Mouse (Mus musculus) liver, embryonic 13.5 days (tissue): ENCODE measurements around the gene Zfp12. TPM values are rescaled to one million over a fixed set of nuclear protein-coding genes. Genes with fewer than 3 reads are reported as not detected.

Experiments
- ATAC-seq: fragments of 200-750 bp; cut with Nextera tagmentation; 2 replicates; pipeline ENCODE4 v1.8.0; 2017; ENCODE audit warnings: low read depth, mild to moderate bottlenecking, moderate number of reproducible peaks, moderate library complexity
- DNase-seq: peaks from one replicate; pipeline ENCODE4 v3.0.0; 2022
- H3K27ac ChIP-seq: fragments of 300-500 bp; sonication (generic); 2 replicates; pipeline ENCODE4 v1.5.1; 2015; ENCODE audit warnings: moderate library complexity, mild to moderate bottlenecking, inconsistent platforms
- H3K27me3 ChIP-seq: fragments of 300-500 bp; sonication (generic); 2 replicates; pipeline ENCODE4 v1.6.1; 2015; ENCODE audit warnings: mild to moderate bottlenecking, inconsistent platforms
- H3K36me3 ChIP-seq: fragments of 300-500 bp; sonication (generic); 2 replicates; pipeline ENCODE4 v1.6.1; 2015; ENCODE audit warnings: mild to moderate bottlenecking, inconsistent platforms
- H3K4me1 ChIP-seq: fragments of 300-500 bp; sonication (generic); replicated peaks from 2 replicates; pipeline ENCODE4 v1.6.1; 2015; ENCODE audit warnings: inconsistent platforms
- H3K4me2 ChIP-seq: fragments of 300-500 bp; sonication (generic); 2 replicates; pipeline ENCODE4 v1.6.1; 2015; ENCODE audit warnings: inconsistent platforms, mild to moderate bottlenecking, moderate library complexity
- H3K4me3 ChIP-seq: fragments of 300-500 bp; sonication (generic); replicated peaks from 2 replicates; pipeline ENCODE4 v1.5.1; 2015; ENCODE audit warnings: mild to moderate bottlenecking, inconsistent platforms
- H3K9ac ChIP-seq: fragments of 300-500 bp; sonication (generic); 2 replicates; pipeline ENCODE4 v1.6.1; 2015; ENCODE audit warnings: mild to moderate bottlenecking, inconsistent platforms
- H3K9me3 ChIP-seq: fragments of 300-500 bp; sonication (generic); replicated peaks from 2 replicates; pipeline ENCODE4 v1.6.1; 2016; ENCODE audit warnings: inconsistent platforms
- WGBS: fragments of 180-500 bp; shearing (Covaris S2); methylation state at CpG from one replicate; pipeline ENCODE4 v1.1.7; 2015; ENCODE audit not compliant: insufficient replicate concordance; 5-methylcytosine and 5-hydroxymethylcytosine counted together
- polyA plus RNA-seq: library from polyadenylated mRNA; unstranded; fragments of >200 nt; fragmentation: Nextera tagmentation; extraction: Ambion mirVana; gene quantifications from 2 replicates; pipeline ENCODE4 v1.2.1, GENCODE M21; 2015

Gene Zfp12
- polyA plus RNA-seq, 1 experiment from 2014 or later = 2.2 TPM

DNA sequence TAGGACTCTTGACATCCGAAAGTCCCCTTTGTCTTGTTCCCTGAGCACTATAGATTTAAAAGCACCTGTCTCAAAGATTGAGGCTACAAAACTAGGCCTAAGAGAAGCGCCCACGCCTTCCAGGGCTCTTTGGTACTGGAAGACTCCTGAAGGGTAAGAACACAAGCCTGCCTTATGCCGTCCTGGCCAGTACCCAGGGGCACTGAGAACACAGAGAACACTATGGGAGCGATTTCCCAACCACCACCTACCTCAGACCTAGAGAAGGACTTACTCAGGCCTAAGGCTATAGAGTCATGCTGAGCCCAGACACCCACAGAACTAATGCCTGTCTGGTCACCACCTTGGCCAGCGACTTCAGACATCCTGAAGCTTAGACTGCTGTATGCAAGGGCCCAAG lies 31.8 kb downstream of the Zfp12 start:
- H3K27me3 ChIP-seq = peaks cover 27% of the 10 kb centered on the region
- 64% methylated on average over 6 of the region's 6 CpGs for whole genome bisulfite sequencing
- no peak for DNase-seq
- ATAC-seq = no peak
- H3K9me3 ChIP-seq = no peaks in the 10 kb centered on the region
- no peak overlapping the region for H3K4me3 ChIP-seq
- H3K4me1 ChIP-seq = peaks cover 17% of the 10 kb centered on the region
- no peak overlapping the region for H3K27ac ChIP-seq
- H3K4me2 ChIP-seq = no peak overlapping the region
- H3K9ac ChIP-seq = no peak overlapping the region
- no peaks in the 10 kb centered on the region for H3K36me3 ChIP-seq

DNA sequence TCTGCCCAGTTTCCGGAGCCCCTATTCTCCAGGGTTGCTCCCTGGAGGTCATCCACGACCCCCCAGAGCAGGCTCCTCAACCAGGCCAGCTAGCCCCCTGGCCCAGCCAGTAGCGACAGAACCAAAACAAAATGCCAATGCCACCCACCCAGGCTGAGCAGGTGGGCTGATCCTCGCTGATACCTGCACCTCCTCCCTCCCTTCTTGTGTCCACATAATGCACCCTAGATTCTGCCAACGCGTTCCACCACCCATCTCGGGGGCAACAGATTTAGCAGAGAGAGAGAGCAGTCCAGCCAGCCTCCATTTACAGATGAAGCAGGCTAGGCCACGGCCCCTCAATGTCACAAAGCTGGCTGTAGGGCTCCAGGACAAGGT lies 34.0 kb downstream of the Zfp12 start:
- H3K9me3 ChIP-seq = no peaks in the 10 kb centered on the region
- no peak overlapping the region for H3K9ac ChIP-seq
- H3K4me3 ChIP-seq = peak overlapping the region; percentile 72
- peaks cover 17% of the 10 kb centered on the region for H3K4me1 ChIP-seq
- ATAC-seq (no peak; the same call in 1 of the 2 replicates), DNase-seq (no peak)
- peaks cover 27% of the 10 kb centered on the region for H3K27me3 ChIP-seq
- 32% methylated on average over 8 of the region's 8 CpGs for WGBS
- H3K4me2 ChIP-seq = peak overlapping the region; percentile 87
- H3K27ac ChIP-seq = no peak overlapping the region
- H3K36me3 ChIP-seq = no peaks in the 10 kb centered on the region

DNA sequence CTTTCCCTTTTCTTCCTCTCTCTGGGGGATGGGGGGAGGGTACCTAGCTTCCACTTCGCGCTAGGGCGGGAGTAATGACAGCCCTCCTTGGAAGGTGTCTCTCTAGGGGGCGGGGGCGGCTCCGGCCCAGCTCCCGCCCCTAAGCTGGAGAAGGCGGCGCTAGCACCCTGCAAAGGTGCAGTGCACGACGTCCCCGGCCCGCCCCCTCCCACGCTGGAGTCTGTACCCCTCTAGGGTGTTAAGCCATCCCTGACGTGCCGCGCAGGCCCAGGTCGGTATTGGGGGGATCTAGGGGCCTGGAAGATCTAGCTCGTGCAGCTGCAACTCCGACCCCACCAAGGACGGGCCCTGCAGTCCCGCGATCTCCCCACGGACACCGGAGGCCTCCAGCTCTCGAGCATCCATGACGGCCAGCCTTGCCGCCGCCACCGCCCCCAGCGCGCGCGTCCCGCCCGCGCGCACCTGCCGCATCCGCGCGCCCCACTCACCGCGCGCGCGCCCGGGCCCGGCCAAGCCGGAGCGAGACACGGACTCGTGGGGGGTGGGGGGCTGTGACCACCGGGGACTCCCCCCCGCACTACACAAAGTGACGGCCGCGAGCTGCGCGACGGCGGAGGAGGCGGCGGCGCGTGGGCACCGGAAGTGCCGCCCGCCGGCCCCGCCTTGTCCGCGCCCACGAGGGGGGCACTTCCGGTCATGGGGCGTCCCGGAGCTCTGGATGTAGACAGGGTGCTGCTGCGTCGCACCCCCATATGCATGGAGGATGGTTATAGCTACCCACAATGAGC lies 34.6 kb downstream of the Zfp12 start, which contains the start of gene Zfp316:
Gene Zfp316 (minus strand): TSS at position 660 of the 788 bp plus-strand sequence.
- ATAC-seq = peak; percentile 61
- Histone ChIP-seq H3K9me3 (no peaks in the 10 kb centered on the region), H3K27ac (no peak within 1 kb of the TSS), H3K9ac (peak within 1 kb of the TSS; percentile 75), H3K4me2 (peak within 1 kb of the TSS; percentile 87), H3K4me3 (peak within 1 kb of the TSS; percentile 72), H3K27me3 (peaks cover 27% of the 10 kb centered on the region), H3K4me1 (peaks cover 17% of the 10 kb centered on the region), H3K36me3 (no peaks in the 10 kb centered on the region)
- under 1% methylated on average over 70 of the region's 79 CpGs for WGBS
- no peak for DNase-seq

DNA sequence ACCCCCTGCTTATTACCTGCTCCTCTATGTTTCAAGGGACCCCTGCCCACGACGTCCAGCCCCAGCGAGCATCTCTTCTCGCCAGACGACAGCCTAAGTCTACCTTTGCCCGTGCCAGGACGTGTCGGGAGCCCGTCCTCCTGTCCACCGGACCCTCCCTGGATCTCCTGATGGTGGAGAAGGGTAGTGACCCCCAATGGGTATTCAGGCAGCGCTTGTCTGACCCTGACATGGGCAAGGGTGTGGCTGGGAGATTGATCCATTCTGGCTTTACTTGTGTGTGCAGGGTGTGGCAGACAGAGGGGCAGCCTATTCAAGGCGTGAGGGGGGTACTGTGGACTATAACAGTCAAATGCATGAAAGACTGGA lies 35.2 kb downstream of the Zfp12 start:
- Histone ChIP-seq H3K9ac (peak overlapping the region; percentile 75), H3K9me3 (no peaks in the 10 kb centered on the region), H3K4me3 (peak overlapping the region; percentile 72), H3K27ac (no peak overlapping the region), H3K36me3 (no peaks in the 10 kb centered on the region), H3K27me3 (peaks cover 29% of the 10 kb centered on the region), H3K4me2 (peak overlapping the region; percentile 87), H3K4me1 (peaks cover 17% of the 10 kb centered on the region)
- DNase-seq (no peak), ATAC-seq (peak; percentile 5)
- WGBS = 10% methylated on average over 12 of the region's 12 CpGs

DNA sequence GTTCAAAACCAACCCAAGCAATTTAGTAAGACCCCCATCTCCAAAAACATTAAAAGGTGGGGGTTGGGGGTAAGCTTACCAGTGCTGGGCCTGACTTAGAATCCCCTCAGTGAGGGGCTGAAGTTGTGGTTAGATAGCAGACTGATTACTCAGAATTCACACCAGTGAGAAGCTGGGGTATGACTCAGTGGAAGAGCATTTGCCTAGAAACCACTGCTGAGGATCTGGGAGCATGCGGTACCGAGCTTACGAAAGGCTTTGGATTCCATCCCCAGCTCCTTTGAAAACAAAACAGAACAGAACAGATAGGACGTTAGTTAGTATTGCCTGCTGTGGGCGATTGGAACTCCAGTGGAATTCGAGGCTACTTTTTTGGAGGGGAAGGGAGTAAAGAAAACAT lies 36.7 kb downstream of the Zfp12 start:
- no peak overlapping the region for H3K4me2 ChIP-seq
- no peak for ATAC-seq
- DNase-seq = no peak
- WGBS = 59% methylated on average over 6 of the region's 6 CpGs
- no peak overlapping the region for H3K4me3 ChIP-seq
- H3K27me3 ChIP-seq = peaks cover 44% of the 10 kb centered on the region
- H3K36me3 ChIP-seq = no peaks in the 10 kb centered on the region
- no peak overlapping the region for H3K9ac ChIP-seq
- H3K27ac ChIP-seq = no peak overlapping the region
- H3K4me1 ChIP-seq = peaks cover 17% of the 10 kb centered on the region
- H3K9me3 ChIP-seq = no peaks in the 10 kb centered on the region

DNA sequence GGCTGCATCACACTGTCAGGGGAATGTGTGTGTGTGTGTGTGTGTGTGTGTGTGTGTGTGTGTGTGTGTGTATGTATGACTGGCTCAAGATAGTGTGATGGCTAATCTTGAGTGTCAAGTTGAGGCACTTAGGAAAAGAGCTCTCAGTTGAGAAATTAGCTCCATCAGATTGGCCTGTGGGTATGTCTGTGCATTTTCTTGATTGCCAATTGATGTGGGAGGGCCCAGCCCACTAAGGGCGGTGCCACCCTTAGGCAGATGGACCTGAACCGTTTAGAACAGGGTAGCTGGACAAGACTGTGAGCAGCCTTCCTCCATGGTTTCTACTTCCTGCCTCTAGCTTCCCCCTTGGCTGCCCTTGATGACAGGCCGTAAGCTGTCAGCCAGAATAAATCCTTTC lies 37.1 kb downstream of the Zfp12 start:
- H3K9ac ChIP-seq = no peak overlapping the region
- ATAC-seq (no peak), DNase-seq (no peak)
- H3K4me1 ChIP-seq = peaks cover 17% of the 10 kb centered on the region
- WGBS = 47% methylated on average over 3 of the region's 3 CpGs
- no peaks in the 10 kb centered on the region for H3K9me3 ChIP-seq
- peaks cover 48% of the 10 kb centered on the region for H3K27me3 ChIP-seq
- no peak overlapping the region for H3K4me3 ChIP-seq
- H3K27ac ChIP-seq = no peak overlapping the region
- no peaks in the 10 kb centered on the region for H3K36me3 ChIP-seq
- no peak overlapping the region for H3K4me2 ChIP-seq

DNA sequence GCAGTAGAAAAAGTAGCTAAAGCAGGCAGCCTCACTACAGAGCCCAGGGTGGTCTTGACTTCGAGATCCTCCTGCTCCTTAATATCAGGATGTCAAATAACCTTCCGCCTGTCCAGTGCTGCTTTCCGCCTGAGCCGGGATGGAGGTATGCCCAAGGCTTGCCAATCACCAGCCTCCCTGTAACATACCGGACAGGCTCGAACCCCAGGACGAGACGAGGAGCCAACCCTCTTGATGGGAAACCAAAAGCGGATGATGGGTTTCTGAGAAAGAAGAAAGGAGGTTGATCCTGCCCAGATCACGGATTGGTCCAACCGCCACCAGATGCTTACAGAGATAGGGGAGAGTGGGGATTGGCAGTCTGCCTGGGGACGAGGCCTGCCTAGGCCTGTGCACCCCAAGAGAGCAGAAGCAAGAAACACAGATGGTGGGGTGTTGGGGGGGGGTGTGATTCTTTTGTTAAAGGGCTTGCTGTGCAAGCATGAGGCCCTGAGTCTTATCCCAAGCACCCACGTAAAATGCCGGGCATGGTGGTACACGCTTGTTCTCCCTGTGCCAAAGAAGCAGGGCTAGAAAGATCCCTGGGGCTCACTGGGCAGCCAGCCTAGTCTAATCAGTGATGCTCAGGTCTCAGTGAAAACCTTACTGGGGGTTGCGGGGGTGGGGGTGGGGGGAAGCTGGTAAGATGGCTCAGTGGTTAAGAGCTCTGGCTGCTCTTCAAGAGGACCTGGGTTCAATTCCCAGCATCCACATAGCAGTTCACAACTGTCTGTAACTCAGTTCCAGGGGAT lies 37.8 kb downstream of the Zfp12 start:
- Histone ChIP-seq H3K4me2 (no peak overlapping the region), H3K36me3 (no peaks in the 10 kb centered on the region), H3K27ac (no peak overlapping the region), H3K9ac (no peak overlapping the region), H3K9me3 (no peaks in the 10 kb centered on the region), H3K4me3 (no peak overlapping the region), H3K27me3 (peaks cover 55% of the 10 kb centered on the region), H3K4me1 (peaks cover 17% of the 10 kb centered on the region)
- DNase-seq = no peak
- no peak for ATAC-seq
- 72% methylated on average over 16 of the region's 16 CpGs for WGBS

DNA sequence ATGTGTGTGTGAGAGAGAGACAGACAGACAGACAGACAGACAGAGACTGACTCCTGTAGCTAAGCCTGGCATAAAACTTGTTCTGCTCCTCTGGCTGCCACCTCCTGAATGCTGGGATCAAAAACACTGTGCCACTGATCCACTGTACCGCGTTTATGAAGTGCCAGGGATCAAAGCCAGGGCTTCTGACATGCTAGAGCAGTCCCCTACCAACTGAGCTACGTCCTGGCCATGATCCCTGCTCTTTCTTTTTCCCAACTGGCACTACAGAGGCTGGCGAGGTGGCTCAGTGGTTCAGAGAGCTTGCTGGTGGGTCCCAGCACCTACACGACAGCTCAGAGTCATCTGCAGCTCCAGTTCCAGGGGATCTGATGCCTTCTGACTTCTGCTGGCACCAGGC lies 40.8 kb downstream of the Zfp12 start:
- WGBS = 26% methylated on average over 5 of the region's 5 CpGs
- Histone ChIP-seq H3K9ac (no peak overlapping the region), H3K4me2 (no peak overlapping the region), H3K4me3 (no peak overlapping the region), H3K36me3 (no peaks in the 10 kb centered on the region), H3K4me1 (no peaks in the 10 kb centered on the region), H3K9me3 (no peaks in the 10 kb centered on the region), H3K27ac (no peak overlapping the region), H3K27me3 (peaks cover 57% of the 10 kb centered on the region)
- ATAC-seq (no peak), DNase-seq (no peak)

DNA sequence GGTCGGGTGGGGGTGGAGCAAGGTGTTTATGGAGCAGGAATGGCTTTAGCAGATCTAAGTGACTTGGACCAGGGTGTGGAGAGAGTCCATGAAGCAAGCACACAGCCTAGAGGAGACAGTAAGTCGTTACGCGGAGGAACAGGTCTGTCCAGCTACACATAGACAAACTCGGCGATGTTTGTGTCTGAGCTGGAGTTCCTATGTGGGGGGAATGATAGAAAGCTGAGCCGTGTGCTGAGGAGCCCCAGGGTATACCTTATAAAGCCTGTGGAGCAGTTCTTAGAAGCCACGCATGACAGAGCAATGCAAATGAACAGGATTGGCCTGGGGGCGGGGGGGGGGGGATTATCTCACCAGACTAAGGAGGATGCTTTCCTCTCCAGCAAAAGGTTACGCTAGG lies 44.3 kb downstream of the Zfp12 start:
- ATAC-seq (no peak), DNase-seq (no peak)
- Histone ChIP-seq H3K27me3 (peaks cover 49% of the 10 kb centered on the region), H3K4me1 (no peaks in the 10 kb centered on the region), H3K4me3 (no peak overlapping the region), H3K36me3 (no peaks in the 10 kb centered on the region), H3K9me3 (no peaks in the 10 kb centered on the region), H3K27ac (no peak overlapping the region), H3K9ac (no peak overlapping the region), H3K4me2 (no peak overlapping the region)
- WGBS = 40% methylated on average over 10 of the region's 10 CpGs

DNA sequence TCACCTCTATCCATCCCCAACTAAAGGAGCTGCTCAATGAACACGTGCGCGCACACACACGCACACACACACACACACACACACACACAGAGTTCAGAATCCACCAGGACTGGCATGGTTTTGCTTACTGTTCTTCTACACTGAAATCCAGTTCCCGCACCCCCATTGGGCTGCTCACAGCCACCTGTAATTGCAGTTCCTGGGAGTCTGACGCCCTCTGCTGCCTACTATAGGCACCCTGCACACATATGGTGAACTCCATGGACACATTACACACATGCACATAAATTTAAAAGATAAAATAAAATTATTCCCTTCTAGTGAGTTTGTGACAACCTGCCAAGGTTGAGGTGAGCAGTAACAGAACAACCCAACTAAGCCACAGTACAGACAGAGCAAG lies 49.8 kb downstream of the Zfp12 start:
- Histone ChIP-seq H3K27ac (no peak overlapping the region), H3K27me3 (peaks cover 63% of the 10 kb centered on the region), H3K36me3 (no peaks in the 10 kb centered on the region), H3K9ac (no peak overlapping the region), H3K9me3 (no peaks in the 10 kb centered on the region), H3K4me1 (peaks cover 16% of the 10 kb centered on the region), H3K4me3 (no peak overlapping the region), H3K4me2 (no peak overlapping the region)
- ATAC-seq = no peak
- no peak for DNase-seq
- WGBS = 40% methylated on average over 6 of the region's 6 CpGs

DNA sequence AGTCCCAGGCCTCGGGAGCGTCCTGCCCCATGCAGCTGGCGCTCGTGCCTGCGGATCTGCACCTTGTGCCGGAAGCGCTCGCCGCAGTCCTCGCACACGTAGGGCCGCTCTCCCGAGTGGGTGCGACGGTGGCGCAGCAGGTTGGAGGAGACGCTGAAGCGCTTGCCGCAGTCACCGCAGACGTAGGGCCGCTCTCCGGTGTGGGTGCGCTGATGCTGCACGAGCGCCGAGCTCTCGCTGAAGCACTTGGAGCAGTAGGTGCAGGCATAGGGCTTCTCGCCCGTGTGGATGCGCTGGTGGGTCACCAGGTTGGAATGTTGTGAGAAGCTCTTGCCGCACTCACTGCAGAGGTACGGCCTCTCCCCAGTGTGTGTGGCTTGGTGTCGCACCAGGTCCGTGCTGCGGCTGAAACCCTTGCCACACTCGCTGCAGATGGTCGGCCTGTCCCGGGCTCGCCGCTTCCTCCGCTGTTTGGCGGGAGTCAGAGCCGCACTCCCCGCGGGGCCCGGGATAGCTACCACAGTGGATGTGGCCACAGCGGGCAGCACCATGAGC lies 52.9 kb downstream of the Zfp12 start:
- no peak for ATAC-seq
- Histone ChIP-seq H3K9ac (no peak overlapping the region), H3K4me1 (peaks cover 16% of the 10 kb centered on the region)

More for the DNA sequence above, 52.9 kb downstream of the Zfp12 start:
- Histone ChIP-seq H3K4me3 (peak overlapping the region; percentile 33), H3K36me3 (no peaks in the 10 kb centered on the region), H3K4me2 (peak overlapping the region; percentile 49), H3K27me3 (peaks cover 85% of the 10 kb centered on the region), H3K27ac (no peak overlapping the region), H3K9me3 (no peaks in the 10 kb centered on the region)
- DNase-seq = no peak
- WGBS = 3% methylated on average over 48 of the region's 48 CpGs
